Mouse (Mus musculus) spleen, postnatal 4 days (tissue): ENCODE results near the gene Lhfp.
A peak's percentile ranks its signal among the peaks of the same experiment; 100 is the strongest.
"Not testable (repeated sequence)": the region's sequence is repeated elsewhere in the genome, so short reads cannot be mapped to it uniquely, and the experiment has no call there.

Experiments
- DNase-seq, 2 experiments: peaks; one replicate each; pipeline ENCODE4 v3.0.0; 2022; ENCODE audit warnings: low spot score in 2 of 2

Gene Lhfp

GRCm38 (mm10) chr3:53212599-53212998, 171.3 kb downstream of the Lhfp start:
- no peak for DNase-seq

- DNase-seq: no peak
Observed at GRCm38 (mm10) chr3:53213346-53213745, 172.0 kb downstream of the Lhfp start.

- DNase-seq: no peak
Observed at GRCm38 (mm10) chr3:53213746-53214271, 172.5 kb downstream of the Lhfp start.

- DNase-seq: no peak
Observed at GRCm38 (mm10) chr3:53214386-53214785, 173.1 kb downstream of the Lhfp start.

GRCm38 (mm10) chr3:53217697-53218096, 176.4 kb downstream of the Lhfp start:
- DNase-seq: no peak

- no peak for DNase-seq
Observed at GRCm38 (mm10) chr3:53221531-53222272, 180.4 kb downstream of the Lhfp start.

DNA sequence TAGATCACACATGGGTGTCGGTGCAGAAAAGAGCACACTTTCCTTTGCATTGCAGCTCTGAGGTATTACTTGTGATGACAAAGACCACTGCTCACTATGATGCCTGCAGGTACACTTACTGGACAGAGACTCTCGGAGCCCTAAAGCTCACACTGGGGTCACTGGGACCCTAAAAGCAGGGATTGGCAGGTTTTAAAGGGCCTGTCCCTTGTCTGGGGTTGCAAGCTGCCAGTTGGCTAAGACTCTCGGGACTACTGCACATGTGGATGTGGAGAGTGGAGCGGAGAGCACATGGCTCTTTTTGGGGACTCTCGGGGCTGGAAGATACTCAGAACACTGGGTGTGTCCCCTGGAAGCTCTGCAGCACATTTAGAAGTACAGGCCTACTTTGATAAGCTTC, 182.8 kb downstream of the Lhfp start:
- no peak for DNase-seq

- no peak for DNase-seq
Observed at GRCm38 (mm10) chr3:53225774-53226173, 184.4 kb downstream of the Lhfp start.

DNA sequence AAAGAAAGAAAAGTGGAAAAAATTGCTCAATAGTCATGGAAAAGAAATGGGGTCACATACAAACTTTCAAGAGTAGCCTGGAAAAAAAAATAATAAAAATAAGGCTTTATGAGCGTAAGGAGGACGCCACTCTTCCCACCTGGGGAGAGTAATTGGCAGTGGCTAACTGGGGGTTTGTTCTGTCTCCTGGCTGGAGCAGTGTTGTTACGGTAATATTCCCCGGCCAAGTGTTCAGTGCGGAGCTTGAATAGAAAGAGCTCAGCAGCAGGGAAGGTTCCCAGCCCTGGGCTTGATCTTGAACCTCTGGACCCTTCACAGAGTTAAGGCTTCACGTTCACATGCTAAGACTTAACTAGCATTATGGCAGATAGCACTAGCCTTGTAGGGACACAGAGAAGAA, 184.9 kb downstream of the Lhfp start:
- DNase-seq: no peak

DNA sequence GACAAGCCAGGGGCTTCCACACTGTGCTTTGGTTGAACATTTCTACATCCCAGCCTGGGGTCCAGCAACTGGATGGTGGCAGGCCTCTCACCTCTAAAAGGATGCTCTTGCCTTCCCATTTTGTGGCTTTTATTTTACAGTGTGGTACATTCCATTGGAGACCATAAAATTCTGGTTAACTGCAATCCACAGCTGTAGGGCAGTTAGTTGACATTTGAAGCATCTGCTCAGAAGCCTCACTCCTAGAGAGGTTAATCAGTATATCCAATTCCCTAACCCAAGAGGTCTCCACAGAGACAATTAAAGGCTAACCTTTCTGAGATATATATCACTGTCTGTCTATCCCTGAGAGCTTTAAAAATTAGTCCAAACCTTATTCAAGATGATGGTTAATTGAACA, 186.5 kb downstream of the Lhfp start:
- DNase-seq: no peak

DNA sequence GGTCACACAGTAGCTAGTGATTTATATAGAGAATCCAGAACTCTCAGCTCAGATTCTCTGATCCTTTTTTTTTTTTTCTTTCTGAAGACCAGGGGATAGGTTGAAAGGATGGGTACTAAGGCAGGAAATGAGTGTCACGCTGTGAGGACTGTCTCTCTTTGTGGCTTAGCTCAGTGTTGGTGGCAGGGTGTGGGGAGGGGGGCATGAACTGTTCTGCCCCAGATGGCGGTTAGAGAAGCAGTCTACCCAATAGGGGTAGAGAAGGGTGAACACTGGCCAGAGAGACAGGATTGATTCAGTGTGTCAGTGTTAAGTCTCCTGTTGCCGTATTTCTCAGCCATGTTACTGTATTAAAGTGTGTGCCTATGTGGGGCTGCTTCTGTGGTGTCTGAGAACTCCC, 189.2 kb downstream of the Lhfp start:
- DNase-seq: no peak

GRCm38 (mm10) chr3:53231112-53231511, 189.8 kb downstream of the Lhfp start:
- no peak for DNase-seq

DNA sequence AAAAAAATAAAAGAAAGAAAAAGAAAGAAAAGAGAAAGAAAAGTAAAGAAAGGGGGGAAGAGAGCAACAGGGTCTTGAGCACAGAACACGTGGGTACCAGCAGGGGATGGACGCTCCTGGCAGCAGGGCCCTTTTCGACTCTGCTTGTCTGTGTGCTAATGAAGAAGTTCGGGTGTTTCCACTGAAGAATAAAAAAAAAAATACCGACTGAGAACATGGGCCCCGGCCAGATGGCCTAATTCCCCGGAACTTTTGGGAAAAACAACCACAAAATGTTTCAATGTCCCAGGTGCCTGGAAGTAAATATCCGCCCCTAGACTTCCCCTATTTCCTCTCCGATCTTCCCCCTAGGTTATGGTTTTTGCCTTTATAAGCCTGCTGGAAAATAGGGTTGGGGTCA, 191.1 kb downstream of the Lhfp start:
- DNase-seq: not testable (repeated sequence)

GRCm38 (mm10) chr3:53234689-53235088, 193.4 kb downstream of the Lhfp start:
- DNase-seq: no peak

GRCm38 (mm10) chr3:53236471-53236870, 195.1 kb downstream of the Lhfp start:
- no peak for DNase-seq

DNA sequence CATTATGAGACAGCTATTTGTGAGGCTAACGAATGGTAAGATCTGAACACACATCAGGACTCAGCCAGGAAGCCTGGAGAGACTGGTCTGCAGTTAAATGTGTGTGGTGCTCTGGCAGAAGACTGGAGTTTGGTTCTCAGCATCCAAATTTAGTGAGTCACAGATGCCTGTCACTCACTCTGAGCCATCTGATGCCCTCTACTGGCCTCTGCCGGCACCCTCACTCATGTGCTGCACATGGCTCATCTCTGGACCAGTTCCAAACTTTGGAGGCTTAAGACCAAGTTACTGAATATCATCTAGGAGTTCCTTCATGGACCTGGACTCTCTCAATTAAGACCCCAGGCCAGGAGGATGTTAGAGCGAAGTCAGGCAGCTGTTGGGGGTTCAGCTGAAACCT, 198.8 kb downstream of the Lhfp start:
- no peak for DNase-seq

- DNase-seq: no peak
Observed at GRCm38 (mm10) chr3:53245571-53246208, 204.4 kb downstream of the Lhfp start.

DNA sequence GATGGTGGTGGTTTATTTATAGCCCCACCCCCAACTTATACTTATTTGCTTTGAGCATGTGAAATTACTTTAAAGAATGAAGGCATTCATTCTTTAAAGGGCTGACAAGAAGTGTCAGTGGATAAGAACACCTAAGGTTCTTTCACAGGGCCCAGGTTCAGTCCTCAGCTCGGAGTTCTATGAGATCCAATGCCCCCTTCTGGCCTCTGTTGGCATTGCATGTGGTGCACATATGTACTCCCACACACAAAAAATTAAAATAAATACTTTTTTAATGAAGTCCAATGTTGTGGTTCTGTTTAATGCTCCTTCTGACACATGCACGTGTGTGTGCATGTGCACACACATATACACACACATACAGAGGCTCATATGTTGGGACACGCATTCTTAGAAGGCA, 205.8 kb downstream of the Lhfp start:
- peak in 1 of 2 experiments; percentile 68 for DNase-seq

GRCm38 (mm10) chr3:53248158-53248874, 207.0 kb downstream of the Lhfp start:
- DNase-seq: no peak

- no peak for DNase-seq
Observed at GRCm38 (mm10) chr3:53252556-53252955, 211.2 kb downstream of the Lhfp start.

- no peak for DNase-seq
Observed at GRCm38 (mm10) chr3:53253223-53253832, 212.0 kb downstream of the Lhfp start.

DNA sequence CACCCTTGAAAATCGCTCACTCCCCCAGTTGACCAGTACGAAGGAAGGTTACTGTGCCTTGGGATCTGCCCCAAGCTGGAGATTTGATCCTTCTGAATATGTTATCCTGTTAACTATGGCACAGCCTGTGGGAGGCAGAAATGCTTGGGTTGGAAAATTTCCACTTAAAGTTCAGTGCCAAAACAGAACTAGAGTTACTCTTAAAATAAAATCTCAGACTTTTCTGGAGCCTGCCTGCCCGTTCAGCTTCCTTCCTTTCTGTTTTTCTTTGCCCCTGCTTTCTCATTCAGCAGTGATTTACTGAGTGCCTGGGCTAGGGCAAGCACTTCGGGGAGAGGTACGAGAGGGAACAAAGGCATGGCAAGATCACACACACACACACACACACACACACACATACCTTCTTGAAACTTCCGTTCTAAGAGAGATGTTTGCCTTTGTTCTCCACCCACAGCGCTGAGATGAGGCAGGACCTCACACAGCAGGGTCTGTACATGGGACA, 217.4 kb downstream of the Lhfp start:
- no peak for DNase-seq
